Mouse (Mus musculus) lung, adult 2 months (tissue): ENCODE measurements at regions not wholly inside any gene's neighbourhood (a gene's known extent, or its start where the extent isn't known, plus 50 kb on each side); places are given as distances from the start of the nearest gene placed in this dataset.

Source experiments
- CTCF ChIP-seq: fragments of 200-500 bp; IDR thresholded peaks from 2 replicates; pipeline ENCODE4 v1.5.1; 2011; ENCODE audit warnings: mild to moderate bottlenecking, low read length, control low read depth; ENCODE audit not compliant: insufficient read depth
- POLR2A ChIP-seq: fragments of 200-500 bp; IDR thresholded peaks from 2 replicates; pipeline ENCODE4 v1.6.1; 2011; ENCODE audit warnings: low read depth, mild to moderate bottlenecking, control low read depth, low read length, borderline replicate concordance; ENCODE audit errors: extremely low read depth

DNA sequence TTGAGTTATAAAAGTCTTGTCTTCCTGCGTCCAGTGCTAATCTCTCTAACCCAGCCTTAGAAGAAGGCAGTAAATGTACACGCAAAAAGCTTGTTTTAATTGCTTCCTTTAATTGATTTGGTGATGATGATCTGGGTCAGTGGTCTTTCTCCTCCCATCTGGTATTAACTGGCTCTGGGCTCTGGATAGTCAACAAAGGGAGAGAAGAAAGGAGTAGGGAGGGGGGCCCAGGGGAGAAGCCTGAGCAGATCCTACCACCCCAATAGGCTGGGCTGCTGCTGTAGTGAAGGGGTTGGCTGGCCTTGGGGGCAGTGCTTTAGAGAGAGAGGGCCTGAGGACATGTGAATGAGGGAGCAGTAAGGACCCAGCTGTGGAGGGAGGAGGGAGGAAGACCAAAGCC, 135.0 kb upstream of the Lemd2 start:
- TF ChIP-seq CTCF, result no peak
- TF ChIP-seq POLR2A, result no peak
